Mouse (Mus musculus) forebrain, embryonic 12.5 days (tissue): ENCODE results near the gene Ccdc50. TPM values are rescaled to one million over a fixed set of nuclear protein-coding genes. Genes with fewer than 3 reads are reported as not detected.

ENCODE experiments used
- ATAC-seq: fragments of 200-750 bp; cut with Nextera tagmentation; 2 replicates; pipeline ENCODE4 v1.8.0; 2017; ENCODE audit warnings: moderate TSS enrichment; ENCODE audit not compliant: low FRiP score
- H3K27ac ChIP-seq: fragments of 300-500 bp; sonication (generic); 2 replicates; pipeline ENCODE4 v1.5.1; 2016; ENCODE audit warnings: mild to moderate bottlenecking
- H3K27me3 ChIP-seq: fragments of 300-500 bp; sonication (generic); 2 replicates; pipeline ENCODE4 v1.6.1; 2016; ENCODE audit warnings: mild to moderate bottlenecking
- H3K36me3 ChIP-seq: fragments of 300-500 bp; sonication (generic); replicated peaks from 2 replicates; pipeline ENCODE4 v1.6.1; 2016; ENCODE audit warnings: mild to moderate bottlenecking
- H3K4me1 ChIP-seq: fragments of 300-500 bp; sonication (generic); 2 replicates; pipeline ENCODE4 v1.6.1; 2016
- H3K4me2 ChIP-seq: fragments of 300-500 bp; sonication (generic); 2 replicates; pipeline ENCODE4 v1.6.1; 2016; ENCODE audit warnings: mild to moderate bottlenecking, moderate library complexity
- H3K4me3 ChIP-seq: fragments of 300-500 bp; sonication (generic); replicated peaks from 2 replicates; pipeline ENCODE4 v1.5.1; 2016; ENCODE audit warnings: mild to moderate bottlenecking
- H3K9ac ChIP-seq: fragments of 300-500 bp; sonication (generic); 2 replicates; pipeline ENCODE4 v1.6.1; 2016; ENCODE audit warnings: mild to moderate bottlenecking
- H3K9me3 ChIP-seq: fragments of 300-500 bp; sonication (generic); 2 replicates; pipeline ENCODE4 v1.6.1; 2016
- WGBS: fragments of 180-500 bp; shearing (Covaris S2); methylation state at CpG from one replicate; pipeline ENCODE4 v1.1.7; 2016; 5-methylcytosine and 5-hydroxymethylcytosine counted together
- polyA plus RNA-seq: library from polyadenylated mRNA; unstranded; fragments of >200 nt; fragmentation: Nextera tagmentation; extraction: Ambion mirVana; gene quantifications from 2 replicates; pipeline ENCODE4 v1.2.1, GENCODE M21; 2016

Gene Ccdc50
- polyA plus RNA-seq, 1 experiment from 2014 or later: 64.9 TPM

DNA sequence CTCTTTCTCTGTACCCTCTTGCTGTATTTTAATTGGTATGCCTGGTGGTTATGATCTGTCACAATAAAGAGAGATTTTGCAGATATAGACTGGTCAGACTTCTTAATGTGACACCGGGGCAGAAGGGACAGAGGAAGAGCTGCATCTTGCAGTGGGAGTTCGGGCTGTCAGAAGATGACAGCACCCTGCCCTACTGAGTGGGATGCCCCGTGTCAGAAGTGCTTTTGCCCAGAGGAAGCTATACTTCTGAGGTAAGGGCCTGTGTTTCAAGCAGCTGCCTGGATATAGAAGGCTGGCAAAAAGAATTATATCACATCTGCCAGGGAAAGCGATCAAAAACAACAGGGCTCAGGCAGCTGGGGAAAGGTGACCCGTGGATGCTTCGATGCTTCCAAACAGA, 82.7 kb downstream of the Ccdc50 start:
- Histone ChIP-seq H3K27ac (no peak overlapping the region), H3K9me3 (no peaks in the 10 kb centered on the region), H3K27me3 (no peaks in the 10 kb centered on the region), H3K4me2 (no peak overlapping the region), H3K4me1 (no peaks in the 10 kb centered on the region), H3K4me3 (no peak overlapping the region), H3K9ac (no peak overlapping the region), H3K36me3 (no peaks in the 10 kb centered on the region)
- no peak for ATAC-seq
- WGBS: 75% methylated on average over 6 of the region's 6 CpGs

DNA sequence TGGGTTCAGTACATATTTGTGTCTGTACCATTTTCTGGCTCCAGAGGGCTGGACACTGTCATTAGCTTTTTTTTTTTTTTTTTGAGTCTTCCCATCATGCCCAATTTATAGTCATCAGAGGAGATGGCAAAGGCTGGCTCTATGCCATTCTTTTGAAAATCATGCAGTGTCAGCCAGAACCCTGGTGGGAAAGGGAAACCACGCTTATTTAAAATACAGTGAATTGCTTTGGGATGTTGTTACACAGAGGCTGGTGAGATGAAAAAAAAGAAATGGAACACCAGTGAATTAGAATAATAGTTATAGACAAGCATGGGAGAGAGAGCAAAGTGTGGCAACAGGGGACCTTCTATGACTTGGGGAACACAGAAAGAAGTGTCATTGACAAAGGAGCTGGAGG, 95.2 kb downstream of the Ccdc50 start:
- Histone ChIP-seq H3K9me3 (no peaks in the 10 kb centered on the region), H3K4me1 (no peaks in the 10 kb centered on the region), H3K4me2 (no peak overlapping the region), H3K27me3 (no peaks in the 10 kb centered on the region), H3K4me3 (no peak overlapping the region), H3K9ac (no peak overlapping the region), H3K27ac (no peak overlapping the region), H3K36me3 (no peaks in the 10 kb centered on the region)
- WGBS: 81% methylated on average over 1 of the region's 1 CpGs
- ATAC-seq: no peak

Other genes with a start within 250 kb of the Ccdc50 start
- not detected in 2 replicates for gene Ostn, start 81.4 kb upstream of the Ccdc50 start, polyA plus RNA-seq
- not detected in 2 replicates for gene Uts2b, start 18.6 kb upstream of the Ccdc50 start, polyA plus RNA-seq